Mouse (Mus musculus): ENCODE measurements around the gene Atl2. TPM values are rescaled to one million over a fixed set of nuclear protein-coding genes. Genes with fewer than 3 reads are reported as not detected.

Gene Atl2
- total RNA-seq, 2 experiments from 2014 or later: 143 to 147 TPM

DNA sequence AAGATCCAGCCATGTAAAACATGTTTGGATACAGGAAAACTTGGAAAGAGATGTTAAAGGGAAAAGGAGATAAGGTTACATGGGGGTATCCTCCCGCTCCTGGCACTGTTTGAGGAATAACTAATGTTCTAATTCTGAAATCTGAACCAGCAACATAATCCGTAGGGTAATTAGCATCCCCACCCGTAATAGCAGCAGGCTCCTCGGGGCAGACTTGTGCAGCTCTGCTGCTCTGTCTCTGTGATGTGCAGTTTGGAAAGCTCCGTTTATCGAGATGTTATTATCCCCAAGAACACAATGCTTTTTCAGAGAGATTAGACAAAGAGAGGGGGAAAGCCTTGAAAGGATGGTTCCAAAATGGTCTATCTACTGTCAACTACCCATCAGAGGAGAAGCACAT, 5.3 kb upstream of the Atl2 start:
- DNase-seq (ENCODE audit: low spot score): no peak

GRCm38 (mm10) chr17:79898156-79898746, 2.3 kb upstream of the Atl2 start:
- DNase-seq (ENCODE audit: low spot score): no peak

- DNase-seq (ENCODE audit: low spot score): no peak
Measured at GRCm38 (mm10) chr17:79897666-79898065, 1.7 kb upstream of the Atl2 start.

- DNase-seq (ENCODE audit: low spot score): peak; percentile 82
Measured at GRCm38 (mm10) chr17:79894971-79895882, 696 bp downstream of the Atl2 start.

DNA sequence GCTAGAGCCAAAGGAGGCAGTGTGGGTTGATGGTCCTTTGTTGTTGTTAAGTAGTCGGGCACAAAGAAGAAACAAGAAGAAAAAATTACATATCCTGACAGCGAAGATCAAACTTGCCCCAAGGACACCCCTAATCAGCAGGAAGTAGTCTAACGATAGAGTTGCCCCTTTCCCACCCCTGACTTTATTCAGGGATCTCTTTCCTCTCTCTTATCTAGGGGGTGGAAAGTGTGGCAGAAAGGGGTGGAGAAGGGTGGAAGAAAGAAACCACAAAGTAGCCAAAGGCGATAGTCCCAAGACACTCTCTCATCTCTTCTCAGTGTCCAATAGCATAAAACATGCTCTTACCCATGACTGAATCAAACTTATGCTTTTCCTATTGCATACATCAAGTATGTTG, 1.9 kb downstream of the Atl2 start:
- DNase-seq (ENCODE audit: low spot score): no peak

DNA sequence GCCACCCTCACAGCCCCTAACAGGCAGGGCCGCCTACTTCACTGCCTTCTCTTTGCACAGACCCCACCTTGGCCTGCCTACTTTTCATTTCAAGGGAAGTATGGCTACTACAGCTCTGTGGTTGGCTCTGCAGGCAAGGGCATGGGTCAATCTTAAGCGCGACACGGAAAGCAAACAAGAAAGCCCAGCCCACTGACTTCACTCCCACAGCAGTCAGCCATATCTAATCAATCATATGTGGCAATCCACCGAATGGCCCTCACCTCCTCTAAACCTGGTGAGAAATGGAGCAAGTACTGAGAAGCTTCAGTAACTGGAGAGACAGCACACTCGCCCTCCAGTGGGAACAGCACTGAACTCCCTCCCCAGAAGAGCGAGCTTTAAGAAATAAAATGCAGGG, 4.0 kb downstream of the Atl2 start:
- DNase-seq (ENCODE audit: low spot score): no peak

DNA sequence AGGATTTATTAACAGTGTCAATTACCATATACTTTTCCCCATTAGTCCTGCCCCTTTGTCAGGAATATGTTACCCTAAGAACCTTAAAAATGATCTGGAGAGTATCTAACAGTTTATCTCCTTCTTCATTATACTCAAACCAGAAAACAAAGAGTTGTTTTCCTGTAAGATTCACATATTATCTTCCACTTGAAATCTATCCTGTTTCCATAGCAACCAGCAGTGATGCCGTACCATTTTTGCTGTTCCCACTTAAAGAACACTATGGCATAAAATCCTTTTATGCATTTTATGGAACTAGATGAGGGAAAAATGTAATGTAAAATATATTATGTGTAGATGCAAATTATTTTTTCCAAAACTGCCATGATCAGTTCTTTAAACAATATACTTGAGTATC, 8.0 kb downstream of the Atl2 start:
- no peak for DNase-seq (ENCODE audit: low spot score)

- DNase-seq (ENCODE audit: low spot score): peak; percentile 50
Measured at GRCm38 (mm10) chr17:79883198-79883597, 12.7 kb downstream of the Atl2 start.

GRCm38 (mm10) chr17:79865027-79865426, 30.9 kb downstream of the Atl2 start:
- no peak for DNase-seq (ENCODE audit: low spot score)

- no peak for DNase-seq (ENCODE audit: low spot score)
Measured at GRCm38 (mm10) chr17:79864503-79864902, 31.4 kb downstream of the Atl2 start.

DNA sequence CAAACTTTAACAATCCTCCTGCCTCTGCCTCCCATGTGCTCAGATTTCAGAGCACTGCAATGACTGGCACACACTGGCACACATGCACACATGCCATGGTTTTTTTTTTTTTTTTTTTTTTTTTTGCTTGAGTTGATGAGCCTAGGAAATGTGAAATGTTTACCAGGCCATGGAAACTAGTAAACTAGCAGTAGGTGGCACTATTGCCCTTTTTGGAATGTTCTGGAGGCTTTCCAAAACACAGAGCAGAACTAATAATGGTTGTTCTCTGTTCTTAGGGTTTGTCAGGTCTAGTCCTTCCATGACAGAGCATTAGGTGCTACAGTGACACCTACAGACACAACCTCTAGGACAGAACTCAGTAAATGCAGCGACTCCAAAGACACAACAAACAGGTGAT, 33.9 kb downstream of the Atl2 start:
- peak; percentile 61 for DNase-seq (ENCODE audit: low spot score)

GRCm38 (mm10) chr17:79855533-79855932, 40.4 kb downstream of the Atl2 start:
- no peak for DNase-seq (ENCODE audit: low spot score)

GRCm38 (mm10) chr17:79848385-79848784, 47.5 kb downstream of the Atl2 start:
- no peak for DNase-seq (ENCODE audit: low spot score)

DNA sequence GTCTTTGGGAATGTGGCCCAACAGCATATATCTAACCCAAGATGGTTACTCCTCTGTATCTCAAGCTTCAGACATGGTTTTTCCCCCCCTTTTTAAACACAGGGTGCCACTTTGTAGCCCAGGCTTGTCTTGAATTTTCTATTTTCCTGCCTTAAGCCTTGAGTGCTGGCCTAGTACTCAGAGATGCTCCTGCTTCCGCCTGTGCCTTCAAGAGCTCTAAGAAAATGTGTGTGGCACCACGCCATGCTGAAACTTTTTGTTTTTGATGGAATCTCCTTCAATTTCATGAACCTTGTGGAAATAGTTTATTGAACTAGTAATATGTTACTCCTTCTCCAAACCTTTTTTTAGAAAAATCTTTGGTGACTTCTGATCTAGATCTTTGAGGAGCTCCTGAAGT, 49.7 kb downstream of the Atl2 start:
- no peak for DNase-seq (ENCODE audit: low spot score)

- DNase-seq (ENCODE audit: low spot score): no peak
Measured at GRCm38 (mm10) chr17:79845695-79846094, 50.2 kb downstream of the Atl2 start.

DNA sequence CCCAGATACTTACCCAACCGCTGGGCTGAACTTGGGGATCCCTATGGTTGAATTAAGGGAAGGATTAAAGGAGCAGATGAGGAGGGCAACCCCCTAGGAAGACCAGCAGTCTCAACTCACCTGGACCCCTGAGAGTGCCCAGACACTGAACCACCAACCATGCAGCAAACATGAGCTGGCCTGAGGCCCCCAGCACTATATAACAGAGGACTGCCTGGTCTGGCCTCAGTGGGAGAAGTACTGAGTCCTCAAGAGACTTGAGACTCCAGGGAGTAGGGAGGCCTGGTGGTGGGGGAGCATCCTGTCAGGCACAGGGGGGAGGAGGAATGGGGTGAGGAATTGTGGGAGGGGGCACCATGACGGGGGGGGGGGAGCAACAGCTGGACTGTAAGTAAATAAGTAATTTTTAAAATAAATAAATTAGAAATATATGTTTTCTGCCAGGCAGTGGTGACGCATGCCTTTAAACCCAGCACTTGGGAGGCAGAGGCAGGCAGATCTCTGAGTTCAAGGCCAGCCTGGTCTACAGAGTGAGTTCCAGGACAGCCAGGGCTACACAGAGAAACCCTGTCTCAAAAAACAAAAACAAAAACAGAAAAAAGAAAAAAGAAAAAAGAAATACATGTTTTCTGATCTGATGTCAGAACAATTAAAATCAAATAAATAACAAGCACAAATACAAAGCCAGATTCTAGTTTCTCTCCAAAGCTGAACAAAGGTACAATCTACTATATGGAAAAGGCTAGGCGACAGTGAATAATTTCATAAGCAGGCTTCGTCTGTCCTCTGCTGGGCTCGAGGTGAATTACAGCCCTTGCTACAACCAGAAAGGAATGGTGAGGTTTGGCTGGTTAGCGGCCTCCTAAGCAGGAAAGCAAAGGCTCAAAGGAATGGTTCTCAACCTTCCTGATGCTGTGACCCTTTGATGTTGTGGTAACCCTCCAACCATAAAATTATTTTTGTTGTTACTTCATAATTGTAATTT, 55.4 kb downstream of the Atl2 start:
- peak; percentile 76 for DNase-seq (ENCODE audit: low spot score)

- DNase-seq (ENCODE audit: low spot score): no peak
Measured at GRCm38 (mm10) chr17:79836978-79837377, 58.9 kb downstream of the Atl2 start.

DNA sequence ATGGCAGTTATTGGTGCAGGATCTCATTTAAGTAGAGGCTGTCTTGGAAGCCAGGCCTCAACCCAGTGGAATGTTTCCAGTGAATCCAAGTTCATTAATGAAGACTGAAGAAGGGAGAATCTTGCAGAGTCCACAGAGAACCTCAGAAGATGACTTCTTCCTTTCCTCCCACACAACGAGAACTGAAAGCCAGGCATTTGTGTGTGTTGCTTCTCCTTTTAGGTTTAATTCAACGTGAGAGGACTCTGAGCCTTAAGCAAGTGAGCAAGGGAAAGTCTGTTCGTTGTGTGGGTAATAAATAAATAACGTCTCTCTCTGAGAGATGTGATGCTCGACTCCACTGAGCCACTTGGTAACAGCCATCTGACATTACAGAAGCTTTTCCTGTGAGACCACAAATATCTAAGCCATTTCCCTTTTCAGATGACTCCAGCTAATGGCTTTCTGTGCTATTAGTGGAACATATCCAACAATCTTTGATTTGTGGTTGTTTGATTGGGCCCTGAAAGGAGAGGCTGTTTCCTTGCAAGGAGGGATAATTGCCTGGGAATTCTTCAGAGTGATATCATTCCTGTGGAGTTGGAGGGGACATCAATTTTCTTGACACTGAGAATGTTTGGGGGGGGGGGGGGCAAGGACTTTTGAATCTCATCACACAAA, 60.1 kb downstream of the Atl2 start:
- DNase-seq (ENCODE audit: low spot score): no peak

- no peak for DNase-seq (ENCODE audit: low spot score)
Measured at GRCm38 (mm10) chr17:79832284-79832683, 63.6 kb downstream of the Atl2 start.

DNA sequence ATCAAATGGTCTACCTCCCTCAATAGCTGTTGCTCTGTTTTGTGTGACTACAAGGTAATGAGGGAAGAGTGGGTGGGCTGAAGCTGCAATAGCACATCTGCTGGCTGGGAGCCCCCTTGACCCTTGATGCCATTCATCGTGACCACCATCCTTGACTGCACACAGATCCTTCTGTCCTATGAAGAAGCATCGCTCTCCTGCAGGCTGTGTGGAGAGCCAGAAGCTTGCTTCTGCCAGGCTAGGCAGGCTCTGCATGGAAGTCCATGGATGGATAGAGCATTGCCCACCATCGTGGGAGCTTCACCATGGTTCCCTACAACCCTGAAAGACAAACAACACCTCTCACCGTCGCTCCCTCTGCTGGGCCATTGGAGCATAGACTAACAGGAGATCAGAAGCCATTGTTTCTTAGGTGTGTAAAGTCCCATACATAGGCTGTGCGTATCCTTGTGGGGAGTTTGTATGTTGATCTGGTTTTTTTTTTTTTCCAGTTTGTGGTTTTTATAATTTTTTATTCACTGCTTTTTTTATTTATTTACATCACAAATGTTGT, 69.4 kb downstream of the Atl2 start:
- DNase-seq (ENCODE audit: low spot score): no peak

All from gastrocnemius, adult 18-20 months (tissue).